Mouse (Mus musculus): Measurements from ENCODE around the gene Tuba3b.

DNA sequence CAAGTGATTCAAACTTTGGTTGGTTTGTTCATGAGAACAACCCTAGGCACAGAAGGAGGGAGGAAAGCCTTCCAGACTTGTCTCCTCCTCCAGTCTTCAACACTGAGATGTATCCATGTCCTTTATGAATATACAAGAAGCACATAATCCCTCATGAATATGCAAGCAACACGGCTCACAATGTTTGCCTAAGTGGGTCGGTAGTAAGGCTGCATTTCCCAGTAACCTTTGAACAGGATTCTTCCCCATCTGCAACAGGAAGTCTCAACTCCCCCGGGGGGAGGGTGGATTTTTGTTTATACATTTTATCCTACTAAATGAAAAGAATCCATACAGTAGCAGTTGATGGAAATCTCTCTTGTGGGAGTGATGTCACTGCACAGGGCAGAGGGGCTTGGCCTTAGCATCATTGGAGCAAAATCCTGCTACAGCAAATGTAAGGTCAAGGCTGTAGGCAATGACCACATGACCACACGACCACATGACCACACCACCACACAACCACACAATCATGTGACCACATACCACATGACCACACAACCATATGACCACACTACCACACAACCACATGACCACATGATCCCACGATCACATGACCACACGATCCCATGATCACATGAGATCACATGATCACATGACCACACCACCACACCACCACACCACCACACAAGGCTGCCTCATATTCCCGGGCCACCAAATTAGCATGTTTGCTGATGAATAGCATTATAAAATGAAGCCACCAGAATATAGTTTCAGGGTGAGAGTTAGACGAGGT lies 38.7 kb downstream of the Tuba3b start:
- TF ChIP-seq CTCF (IDR thresholded peaks at IDR 0.05; ENCODE audit: insufficient read depth, low read depth, low read length) (no peak), POLR2A (IDR thresholded peaks at IDR 0.05; ENCODE audit: insufficient read depth, low read depth, low read length) (no peak)

Measured in olfactory bulb, adult 2 months (tissue).